Mouse (Mus musculus): ENCODE data around the gene B4galt2. TPM values are rescaled to one million over a fixed set of nuclear protein-coding genes. Genes with fewer than 3 reads are reported as not detected.

B4galt2 gene
- polyA plus RNA-seq (2015; fragmentation: Nextera tagmentation; extraction: Ambion mirVana), result 10.1 and 10.3 TPM in 2 replicates

GRCm38 (mm10) chr4:117882701-117883691, at the start of gene B4galt2:
B4galt2 (minus strand) TSS chr4:117883487.

GRCm38 (mm10) chr4:117929391-117929881, 46.1 kb upstream of the B4galt2 start, which contains the start of gene Artn:
Artn (minus strand) TSS chr4:117929763.

GRCm38 (mm10) chr4:117914591-117915442, 31.5 kb upstream of the B4galt2 start, which contains the start of gene Ipo13:
Ipo13 (minus strand) TSS chr4:117914999.

GRCm38 (mm10) chr4:117891738-117892161, 8.5 kb upstream of the B4galt2 start, which contains the start of gene Dph2:
Dph2 (minus strand) TSS chr4:117892032.

GRCm38 (mm10) chr4:117887133-117887532, 3.8 kb upstream of the B4galt2 start, which contains the start of gene Atp6v0b:
Atp6v0b (minus strand) TSS chr4:117887333.

GRCm38 (mm10) chr4:117872471-117872886, 10.8 kb downstream of the B4galt2 start, which contains the start of gene Ccdc24:
Ccdc24 (minus strand) TSS chr4:117872557.

GRCm38 (mm10) chr4:117834457-117834844, 48.8 kb downstream of the B4galt2 start, which contains the start of gene Slc6a9:
Slc6a9 (plus strand) TSS chr4:117834506.

Other genes starting within 250 kb of the B4galt2 start
- 33.4 and 36.9 TPM in 2 replicates for gene Dmap1, start 201.2 kb downstream of the B4galt2 start, polyA plus RNA-seq (2015; fragmentation: Nextera tagmentation; extraction: Ambion mirVana)
- gene Gm12845, start 159.1 kb downstream of the B4galt2 start, polyA plus RNA-seq (2015; fragmentation: Nextera tagmentation; extraction: Ambion mirVana), result not detected in 2 replicates
- gene Klf17, start 117.8 kb downstream of the B4galt2 start, polyA plus RNA-seq (2015; fragmentation: Nextera tagmentation; extraction: Ambion mirVana), result not detected in 2 replicates
- 2.7 and 2.9 TPM in 2 replicates for gene Slc6a9, start 49.0 kb downstream of the B4galt2 start, polyA plus RNA-seq (2015; fragmentation: Nextera tagmentation; extraction: Ambion mirVana)
- 0.46 and 0.53 TPM in 2 replicates for gene Ccdc24, start 10.9 kb downstream of the B4galt2 start, polyA plus RNA-seq (2015; fragmentation: Nextera tagmentation; extraction: Ambion mirVana)
- gene Atp6v0b, start 3.8 kb upstream of the B4galt2 start, polyA plus RNA-seq (2015; fragmentation: Nextera tagmentation; extraction: Ambion mirVana), result 138 and 139 TPM in 2 replicates
- 4.3 and 4.8 TPM in 2 replicates for gene Dph2, start 8.5 kb upstream of the B4galt2 start, polyA plus RNA-seq (2015; fragmentation: Nextera tagmentation; extraction: Ambion mirVana)
- gene Ipo13, start 31.5 kb upstream of the B4galt2 start, polyA plus RNA-seq (2015; fragmentation: Nextera tagmentation; extraction: Ambion mirVana), result 62.7 and 74.9 TPM in 2 replicates
- gene Artn, start 46.3 kb upstream of the B4galt2 start, polyA plus RNA-seq (2015; fragmentation: Nextera tagmentation; extraction: Ambion mirVana), result 1.3 and 1.4 TPM in 2 replicates